Mouse (Mus musculus) kidney, postnatal 0 days (tissue): ENCODE data around the gene En2. TPM values are rescaled to one million over a fixed set of nuclear protein-coding genes. Genes with fewer than 3 reads are reported as not detected.
A peak's percentile ranks its signal among the peaks of the same experiment; 100 is the strongest.

ENCODE experiments used
- ATAC-seq: fragments of 200-750 bp; cut with Nextera tagmentation; replicated peaks from 2 replicates; pipeline ENCODE4 v1.8.0; 2017; ENCODE audit warnings: low read depth, moderate number of reproducible peaks, moderate TSS enrichment, moderate library complexity; ENCODE audit not compliant: low FRiP score
- DNase-seq: peaks from one replicate; pipeline ENCODE4 v3.0.0-alpha.2; 2016; ENCODE audit warnings: low spot score
- H3K27ac ChIP-seq: fragments of 300-500 bp; sonication (generic); 2 replicates; pipeline ENCODE4 v1.5.1; 2014; ENCODE audit warnings: mild to moderate bottlenecking
- H3K27me3 ChIP-seq: fragments of 300-500 bp; sonication (generic); 2 replicates; pipeline ENCODE4 v1.6.1; 2014; ENCODE audit warnings: low read length, mixed read lengths; ENCODE audit not compliant: insufficient read depth
- H3K36me3 ChIP-seq: fragments of 300-500 bp; sonication (generic); 2 replicates; pipeline ENCODE4 v1.6.1; 2014; ENCODE audit warnings: low read length, mixed read lengths; ENCODE audit not compliant: insufficient read depth
- H3K4me1 ChIP-seq: fragments of 300-500 bp; sonication (generic); replicated peaks from 2 replicates; pipeline ENCODE4 v1.6.1; 2014; ENCODE audit warnings: antibody characterized with exemption, low read length, mixed read lengths; ENCODE audit not compliant: insufficient read depth
- H3K4me2 ChIP-seq: fragments of 300-500 bp; sonication (generic); 2 replicates; pipeline ENCODE4 v1.6.1; 2014; ENCODE audit warnings: mild to moderate bottlenecking, low read length, moderate library complexity, mixed read lengths
- H3K4me3 ChIP-seq: fragments of 300-500 bp; sonication (generic); replicated peaks from 2 replicates; pipeline ENCODE4 v1.5.1; 2014; ENCODE audit warnings: low read depth, low read length
- H3K9ac ChIP-seq: fragments of 300-500 bp; sonication (generic); 2 replicates; pipeline ENCODE4 v1.6.1; 2014; ENCODE audit warnings: low read depth, low read length
- H3K9me3 ChIP-seq: fragments of 300-500 bp; sonication (generic); replicated peaks from 2 replicates; pipeline ENCODE4 v1.6.1; 2016; ENCODE audit warnings: low read length, inconsistent platforms, mixed read lengths
- CTCF ChIP-seq: IDR thresholded peaks from 2 replicates; pipeline ENCODE4 v1.5.1; 2016; ENCODE audit warnings: antibody characterized with exemption, low read depth, mild to moderate bottlenecking, moderate library complexity
- WGBS: fragments of 180-500 bp; shearing (Covaris S2); extraction: QIAGEN DNeasy Blood & Tissue Kit; methylation state at CpG from one replicate; pipeline ENCODE4 v1.1.7; 2014; 5-methylcytosine and 5-hydroxymethylcytosine counted together
- polyA plus RNA-seq: library from polyadenylated mRNA; unstranded; fragments of >200 nt; fragmentation: Nextera tagmentation; extraction: Ambion mirVana; gene quantifications from 2 replicates; pipeline ENCODE4 v1.2.1, GENCODE M21; 2015

The En2 gene
- polyA plus RNA-seq = 0.08 TPM in 1 of 2 replicates, not detected in the other

DNA sequence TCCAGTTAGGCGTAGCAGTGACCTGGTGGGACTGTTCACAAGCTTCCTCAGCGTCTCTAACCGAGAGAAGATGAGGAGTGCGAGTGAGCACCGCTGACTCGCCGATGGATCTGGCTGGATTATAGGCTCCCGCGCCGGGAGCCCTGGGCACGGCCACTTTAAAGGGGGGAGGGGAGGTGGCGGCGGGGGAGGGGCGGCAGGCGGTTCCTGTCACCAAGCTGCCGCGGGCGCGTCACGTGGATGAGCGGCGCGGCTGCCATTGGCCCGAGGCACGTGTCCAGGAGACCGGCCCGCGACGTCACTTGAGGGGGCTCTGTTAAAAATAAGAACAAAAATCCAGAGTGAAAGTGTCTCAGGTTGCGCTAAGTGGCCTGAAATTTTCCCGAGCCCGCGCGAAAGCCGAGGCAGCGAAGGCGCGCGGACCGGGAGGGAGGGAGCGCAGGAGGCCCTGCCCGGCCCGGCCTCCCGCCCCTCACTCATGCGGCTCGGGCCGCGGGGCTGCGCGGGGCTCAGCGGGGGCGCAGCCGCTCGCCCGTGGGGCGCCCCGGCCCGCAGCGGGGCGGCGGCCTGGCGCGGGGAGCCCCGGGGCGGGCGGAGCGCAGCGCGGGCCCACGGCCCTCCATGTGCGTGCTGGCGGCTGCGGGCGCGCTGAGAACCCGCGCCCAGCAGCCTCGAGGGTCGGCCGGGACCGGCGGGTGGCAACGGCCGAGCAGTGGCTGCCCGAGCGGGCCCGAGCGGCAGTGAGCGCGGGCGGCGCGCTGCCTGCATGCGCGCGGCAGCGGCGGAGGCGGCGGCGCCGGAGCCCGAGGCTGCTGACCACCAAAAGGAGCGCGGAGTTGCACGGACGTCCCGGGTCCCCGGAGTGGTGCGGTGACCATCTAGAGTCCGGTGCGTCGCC is at the start of gene En2:
Gene En2 (plus strand): TSS at position 337 of the 898 bp plus-strand sequence.
- under 1% methylated on average over 111 of the region's 113 CpGs for WGBS
- peaks cover 86% of the 10 kb centered on the region for H3K27me3 ChIP-seq
- no peak for DNase-seq
- no peak within 1 kb of the TSS for H3K9ac ChIP-seq
- no peak within 1 kb of the TSS for H3K27ac ChIP-seq
- ATAC-seq = peak; percentile 38; the same call in 1 of the 2 replicates
- H3K36me3 ChIP-seq = no peaks in the 10 kb centered on the region
- TF ChIP-seq CTCF = no peak
- H3K4me2 ChIP-seq = peak within 1 kb of the TSS; percentile 80
- no peaks in the 10 kb centered on the region for H3K9me3 ChIP-seq
- peak within 1 kb of the TSS; percentile 41 for H3K4me3 ChIP-seq
- peaks cover 18% of the 10 kb centered on the region; the same call in 1 of the 2 replicates for H3K4me1 ChIP-seq

DNA sequence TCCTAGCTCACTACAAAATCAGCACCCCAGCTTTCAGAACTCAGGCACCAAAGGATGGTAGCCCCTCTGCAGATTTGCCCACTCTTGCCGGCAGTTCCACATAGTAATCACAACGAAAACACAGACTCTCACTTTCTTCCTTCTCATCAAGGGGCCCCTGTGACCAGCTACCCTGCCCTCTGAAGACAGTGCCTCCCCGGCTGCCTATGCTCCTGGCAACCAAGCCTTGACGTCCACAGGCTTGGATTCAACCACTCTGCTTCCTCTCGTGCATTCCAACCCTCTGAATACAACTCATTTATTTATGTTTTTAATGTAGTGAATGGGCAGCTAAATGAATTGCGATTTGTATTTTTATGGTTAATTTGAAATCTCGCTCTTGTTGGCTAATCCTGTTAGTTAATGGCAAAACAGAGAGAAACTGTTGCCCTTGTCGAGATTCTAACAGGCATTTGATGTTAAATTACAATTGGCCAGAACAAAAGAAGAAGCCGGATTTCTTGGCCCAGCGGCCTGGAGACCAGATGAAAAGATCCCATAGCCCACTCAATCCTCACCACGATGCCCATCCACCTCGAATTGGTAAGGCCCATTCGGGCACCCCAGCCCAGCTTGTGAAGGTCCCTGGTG is 48.1 kb upstream of the En2 start:
- DNase-seq = no peak
- Histone ChIP-seq H3K27me3 (peaks cover 40% of the 10 kb centered on the region), H3K4me3 (no peak overlapping the region), H3K4me1 (no peaks in the 10 kb centered on the region), H3K27ac (no peak overlapping the region), H3K36me3 (no peaks in the 10 kb centered on the region), H3K9ac (no peak overlapping the region), H3K4me2 (peak overlapping the region; percentile 54; the same call in 1 of the 2 replicates), H3K9me3 (no peaks in the 10 kb centered on the region)
- TF ChIP-seq CTCF = no peak
- 10% methylated on average over 13 of the region's 13 CpGs for WGBS
- ATAC-seq = no peak

DNA sequence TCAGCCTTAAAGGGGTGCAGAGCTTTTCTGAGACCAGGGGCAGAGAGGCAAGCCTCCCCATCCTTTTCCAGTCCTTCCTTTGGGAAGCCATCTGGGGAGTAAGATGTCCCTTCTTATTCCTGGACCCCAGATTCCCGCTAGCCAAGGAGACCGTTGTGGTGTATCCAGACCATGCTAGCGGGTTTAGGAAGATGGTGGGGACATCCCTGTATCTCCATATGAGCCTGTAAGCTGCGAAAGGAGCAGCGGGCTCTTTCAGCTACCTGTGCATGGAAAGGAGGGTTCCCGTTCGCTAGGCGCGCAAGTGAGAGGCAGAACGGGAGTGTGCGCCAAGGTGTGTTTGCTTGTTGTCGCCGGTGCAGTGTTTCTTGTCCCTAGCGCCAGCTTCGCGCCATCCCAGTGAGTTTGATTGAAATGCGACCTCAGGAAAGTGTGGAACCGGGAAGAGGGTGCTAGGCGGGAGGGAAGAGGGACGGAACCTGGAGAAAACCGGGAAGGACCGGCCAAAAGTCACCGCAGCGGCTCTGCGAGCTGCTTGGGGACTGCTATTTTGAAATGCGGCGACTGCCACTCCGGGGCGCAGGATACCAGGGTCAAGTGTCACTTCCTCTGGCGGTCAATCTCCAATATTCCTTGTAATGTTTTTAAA is 47.5 kb upstream of the En2 start:
- H3K9ac ChIP-seq = no peak overlapping the region
- DNase-seq = peak; percentile 67

GRCm38 (mm10) chr5:28118531-28118925 is 47.0 kb upstream of the En2 start:
- H3K36me3 ChIP-seq = no peaks in the 10 kb centered on the region
- H3K27ac ChIP-seq = no peak overlapping the region
- TF ChIP-seq CTCF = no peak
- peaks cover 46% of the 10 kb centered on the region for H3K27me3 ChIP-seq
- no peaks in the 10 kb centered on the region; the same call in 1 of the 2 replicates for H3K4me1 ChIP-seq
- WGBS = 3% methylated on average over 19 of the region's 19 CpGs
- H3K9me3 ChIP-seq = no peaks in the 10 kb centered on the region
- H3K4me3 ChIP-seq = peak overlapping the region; percentile 27
- DNase-seq (no peak), ATAC-seq (no peak)
- no peak overlapping the region for H3K9ac ChIP-seq
- H3K4me2 ChIP-seq = peak overlapping the region; percentile 54

More for the DNA sequence above, 47.5 kb upstream of the En2 start:
- Histone ChIP-seq H3K27ac (no peak overlapping the region), H3K36me3 (no peaks in the 10 kb centered on the region), H3K4me3 (peak overlapping the region; percentile 27), H3K9me3 (no peaks in the 10 kb centered on the region), H3K4me2 (peak overlapping the region; percentile 54), H3K27me3 (peaks cover 41% of the 10 kb centered on the region), H3K4me1 (no peaks in the 10 kb centered on the region)
- TF ChIP-seq CTCF = no peak
- WGBS = 1% methylated on average over 30 of the region's 30 CpGs
- ATAC-seq = no peak

DNA sequence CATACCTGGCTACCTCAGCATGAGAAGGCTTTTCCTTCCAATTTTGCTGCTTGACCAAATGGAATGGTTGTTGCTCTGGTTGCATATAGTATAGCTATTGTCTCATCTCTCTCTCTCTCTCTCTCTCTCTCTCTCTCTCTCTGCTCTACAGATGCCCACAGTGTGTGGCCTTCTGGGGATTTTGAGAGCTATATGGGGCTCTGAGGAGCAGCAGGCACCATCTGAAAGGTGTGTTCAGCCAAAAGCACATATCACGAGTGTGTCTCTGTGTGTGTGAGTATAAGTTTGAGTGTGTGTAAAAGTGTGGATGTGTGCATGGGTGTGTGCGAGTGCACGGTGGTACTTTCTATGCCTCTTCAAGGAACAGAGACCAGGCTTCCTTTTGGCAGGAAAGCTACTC is 45.9 kb upstream of the En2 start:
- peaks cover 57% of the 10 kb centered on the region for H3K27me3 ChIP-seq
- no peak overlapping the region for H3K4me2 ChIP-seq
- no peak for ATAC-seq
- H3K4me1 ChIP-seq = no peaks in the 10 kb centered on the region; the same call in 1 of the 2 replicates
- H3K27ac ChIP-seq = no peak overlapping the region
- 29% methylated on average over 3 of the region's 3 CpGs for WGBS
- H3K4me3 ChIP-seq = no peak overlapping the region
- TF ChIP-seq CTCF = no peak
- no peaks in the 10 kb centered on the region for H3K36me3 ChIP-seq
- no peak overlapping the region for H3K9ac ChIP-seq
- no peak for DNase-seq
- no peaks in the 10 kb centered on the region for H3K9me3 ChIP-seq
